Mouse (Mus musculus) lung, adult 2 months (tissue): Measurements from ENCODE around the gene Upk1a. TPM values are rescaled to one million over a fixed set of nuclear protein-coding genes. Genes with fewer than 3 reads are reported as not detected.
A peak's percentile ranks its signal among the peaks of the same experiment; 100 is the strongest.

ENCODE experiments used
- DNase-seq: peaks from one replicate; pipeline ENCODE4 v3.0.0; 2022
- H3K4me1 ChIP-seq: fragments of 200-500 bp; 2 replicates; pipeline ENCODE4 v1.6.1; 2011; ENCODE audit warnings: low read length; ENCODE audit not compliant: control insufficient read depth, insufficient read depth
- H3K4me3 ChIP-seq: fragments of 200-500 bp; replicated peaks from 2 replicates; pipeline ENCODE3; 2011; ENCODE audit warnings: low read depth, mild to moderate bottlenecking, control low read depth, low read length; ENCODE audit errors: extremely low read depth
- CTCF ChIP-seq: fragments of 200-500 bp; IDR thresholded peaks from 2 replicates; pipeline ENCODE4 v1.5.1; 2011; ENCODE audit warnings: mild to moderate bottlenecking, low read length, control low read depth; ENCODE audit not compliant: insufficient read depth
- POLR2A ChIP-seq: fragments of 200-500 bp; IDR thresholded peaks from 2 replicates; pipeline ENCODE4 v1.6.1; 2011; ENCODE audit warnings: low read depth, mild to moderate bottlenecking, control low read depth, low read length, borderline replicate concordance; ENCODE audit errors: extremely low read depth
- WGBS: fragments of 180-500 bp; shearing (Covaris S2); methylation state at CpG from one replicate; pipeline ENCODE4 v1.1.7; 2018; 5-methylcytosine and 5-hydroxymethylcytosine counted together
- polyA plus RNA-seq: library from polyadenylated mRNA; depleted of rRNA; stranded (reverse); fragments of >200 nt; gene quantifications from 2 replicates; pipeline ENCODE4 v1.2.3, GENCODE M21; 2012; rRNA removed

Gene Upk1a
- 8.5 and 8.6 TPM in 2 replicates for polyA plus RNA-seq

GRCm38 (mm10) chr7:30612654-30613402 lies at the start of gene Upk1a:
TSS of gene Upk1a (minus strand) at chr7:30612847.
- DNase-seq = no peak
- TF ChIP-seq POLR2A = no peak
- no peak for TF ChIP-seq CTCF
- Histone ChIP-seq H3K4me1 (peaks cover under 1% of the 10 kb centered on the region; the same call in 1 of the 2 replicates), H3K4me3 (no peak within 1 kb of the TSS)
- WGBS = 71% methylated on average over 8 of the region's 8 CpGs

GRCm38 (mm10) chr7:30649591-30650540 lies 37.2 kb upstream of the Upk1a start, which contains the start of gene Rbm42:
TSS of gene Rbm42 (minus strand) at chr7:30650317.
- Histone ChIP-seq H3K4me1 (peaks cover 2% of the 10 kb centered on the region; the same call in 1 of the 2 replicates), H3K4me3 (peak within 1 kb of the TSS; percentile 89)
- TF ChIP-seq POLR2A (peak; percentile 59; the same call in 1 of the 2 replicates), CTCF (no peak)
- DNase-seq = peak; percentile 97
- 2% methylated on average over 59 of the region's 59 CpGs for WGBS

GRCm38 (mm10) chr7:30639083-30639482 lies 26.4 kb upstream of the Upk1a start:
- H3K4me1 ChIP-seq = no peaks in the 10 kb centered on the region
- TF ChIP-seq POLR2A (no peak), CTCF (no peak)
- WGBS = 9% methylated on average over 4 of the region's 4 CpGs
- no peak for DNase-seq
- no peak overlapping the region for H3K4me3 ChIP-seq

- H3K4me1 ChIP-seq = no peaks in the 10 kb centered on the region
- TF ChIP-seq CTCF = no peak
- no peak for TF ChIP-seq POLR2A
- no peak overlapping the region for H3K4me3 ChIP-seq
- 19% methylated on average over 11 of the region's 11 CpGs for WGBS
- no peak for DNase-seq
Observed at GRCm38 (mm10) chr7:30636395-30636794, 23.7 kb upstream of the Upk1a start.

GRCm38 (mm10) chr7:30635752-30636151 lies 23.1 kb upstream of the Upk1a start, which contains the start of gene Etv2:
TSS of gene Etv2 (minus strand) at chr7:30635852.
- TF ChIP-seq POLR2A (no peak), CTCF (no peak)
- no peak for DNase-seq
- 3% methylated on average over 5 of the region's 5 CpGs for WGBS
- H3K4me3 ChIP-seq = no peak within 1 kb of the TSS
- no peaks in the 10 kb centered on the region for H3K4me1 ChIP-seq

- peak; percentile 25 for DNase-seq
- no peak for TF ChIP-seq POLR2A
- 0 out of 2 replicates have a peak, but pooled peaks have one; percentile 14 for TF ChIP-seq CTCF
- WGBS = 2% methylated on average over 20 of the region's 20 CpGs
- H3K4me3 ChIP-seq = no peak overlapping the region
- H3K4me1 ChIP-seq = no peaks in the 10 kb centered on the region
Observed at GRCm38 (mm10) chr7:30634621-30635020, 22.0 kb upstream of the Upk1a start.

GRCm38 (mm10) chr7:30633762-30634412 lies 21.2 kb upstream of the Upk1a start:
- Histone ChIP-seq H3K4me3 (no peak overlapping the region), H3K4me1 (no peaks in the 10 kb centered on the region)
- WGBS = 4% methylated on average over 27 of the region's 27 CpGs
- TF ChIP-seq POLR2A = no peak
- TF ChIP-seq CTCF = no peak
- DNase-seq = no peak

- DNase-seq = no peak
- no peak for TF ChIP-seq CTCF
- TF ChIP-seq POLR2A = no peak
- H3K4me3 ChIP-seq = no peak overlapping the region
- peaks cover 5% of the 10 kb centered on the region; the same call in 1 of the 2 replicates for H3K4me1 ChIP-seq
Observed at GRCm38 (mm10) chr7:30629013-30629412, 16.4 kb upstream of the Upk1a start.

- H3K4me1 ChIP-seq = peaks cover 5% of the 10 kb centered on the region; the same call in 1 of the 2 replicates
- no peak for DNase-seq
- no peak overlapping the region for H3K4me3 ChIP-seq
- WGBS = 78% methylated on average over 5 of the region's 5 CpGs
- no peak for TF ChIP-seq CTCF
- no peak for TF ChIP-seq POLR2A
Observed at GRCm38 (mm10) chr7:30626647-30627046, 14.0 kb upstream of the Upk1a start.
